Mouse (Mus musculus) cerebellum, adult 11-12 months (tissue): Measurements from ENCODE around the gene Dab1.

Source experiments
- DNase-seq: peaks from one replicate; pipeline ENCODE4 v3.0.0; 2022

Gene Dab1

GRCm38 (mm10) chr4:104625316-104625715 is 1006.2 kb downstream of the Dab1 start:
- DNase-seq, result no peak

- no peak for DNase-seq
These were observed 1009.5 kb downstream of the Dab1 start for GRCm38 (mm10) chr4:104628708-104629107.

- no peak for DNase-seq
These were observed 1017.9 kb downstream of the Dab1 start for GRCm38 (mm10) chr4:104637016-104637415.

GRCm38 (mm10) chr4:104640617-104641016 is 1021.5 kb downstream of the Dab1 start:
- no peak for DNase-seq

GRCm38 (mm10) chr4:104642761-104643469 is 1023.8 kb downstream of the Dab1 start:
- DNase-seq, result peak; percentile 72

- peak; percentile 89 for DNase-seq
These were observed 1024.6 kb downstream of the Dab1 start for GRCm38 (mm10) chr4:104643534-104644356.

- no peak for DNase-seq
These were observed 1025.1 kb downstream of the Dab1 start for GRCm38 (mm10) chr4:104644357-104644630.

GRCm38 (mm10) chr4:104644862-104645261 is 1025.7 kb downstream of the Dab1 start:
- DNase-seq, result no peak

- no peak for DNase-seq
These were observed 1032.6 kb downstream of the Dab1 start for GRCm38 (mm10) chr4:104651761-104652160.

- no peak for DNase-seq
These were observed 1037.6 kb downstream of the Dab1 start for GRCm38 (mm10) chr4:104656728-104657127.

- no peak for DNase-seq
These were observed 1043.9 kb downstream of the Dab1 start for GRCm38 (mm10) chr4:104662841-104663614.

- DNase-seq, result no peak
These were observed 1046.4 kb downstream of the Dab1 start for GRCm38 (mm10) chr4:104665553-104665952.

- no peak for DNase-seq
These were observed 1047.8 kb downstream of the Dab1 start for GRCm38 (mm10) chr4:104666831-104667551.

- no peak for DNase-seq
These were observed 1048.9 kb downstream of the Dab1 start for GRCm38 (mm10) chr4:104668061-104668460.

GRCm38 (mm10) chr4:104669406-104669805 is 1050.2 kb downstream of the Dab1 start:
- DNase-seq, result no peak

GRCm38 (mm10) chr4:104670741-104671140 is 1051.6 kb downstream of the Dab1 start:
- DNase-seq, result no peak

- no peak for DNase-seq
These were observed 1054.2 kb downstream of the Dab1 start for GRCm38 (mm10) chr4:104673317-104673716.

- DNase-seq, result no peak
These were observed 1055.5 kb downstream of the Dab1 start for GRCm38 (mm10) chr4:104674706-104675105.

- DNase-seq, result no peak
These were observed 1059.1 kb downstream of the Dab1 start for GRCm38 (mm10) chr4:104678234-104678633.

- no peak for DNase-seq
These were observed 1061.3 kb downstream of the Dab1 start for GRCm38 (mm10) chr4:104680475-104680874.

GRCm38 (mm10) chr4:104686137-104686809 is 1067.1 kb downstream of the Dab1 start:
- no peak for DNase-seq

GRCm38 (mm10) chr4:104689047-104689446 is 1069.9 kb downstream of the Dab1 start:
- DNase-seq, result no peak
